Mouse (Mus musculus) stomach, adult 2 months (tissue): ENCODE results near the gene Clock. TPM values are rescaled to one million over a fixed set of nuclear protein-coding genes. Genes with fewer than 3 reads are reported as not detected.

ENCODE experiments used
- polyA plus RNA-seq: library from polyadenylated mRNA; depleted of rRNA; stranded (reverse); fragments of >200 nt; gene quantifications from 2 replicates; pipeline ENCODE4 v1.2.3, GENCODE M21; 2012; rRNA removed

The Clock gene
- polyA plus RNA-seq = 3.5 and 5.4 TPM in 2 replicates

GRCm38 (mm10) chr5:76304452-76305341 lies at the start of gene Clock:
Gene Clock (minus strand): TSS chr5:76304792.

DNA sequence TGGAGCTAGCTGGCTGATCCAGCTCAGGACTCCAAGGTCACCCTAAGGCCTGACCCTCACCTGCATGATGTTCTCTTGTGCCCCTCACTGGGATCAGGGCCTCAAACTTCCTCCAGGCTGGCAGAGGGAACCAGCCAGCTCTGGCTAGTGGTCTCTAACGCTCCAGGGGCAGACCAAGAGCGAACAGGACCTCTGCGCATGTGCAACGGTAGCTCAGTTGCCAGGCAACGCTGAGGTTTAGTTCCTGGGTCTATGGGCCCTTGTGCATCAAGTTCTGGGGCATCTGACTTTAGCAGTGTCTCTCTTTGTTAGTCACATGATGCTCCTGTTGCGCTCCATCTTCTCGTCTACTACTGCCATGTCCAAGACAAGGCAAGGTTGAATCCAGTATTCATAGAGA lies 26.4 kb upstream of the Clock start, which contains the start of gene Pdcl2:
Pdcl2 (minus strand) TSS at position 204 of the 400 bp plus-strand sequence.

DNA sequence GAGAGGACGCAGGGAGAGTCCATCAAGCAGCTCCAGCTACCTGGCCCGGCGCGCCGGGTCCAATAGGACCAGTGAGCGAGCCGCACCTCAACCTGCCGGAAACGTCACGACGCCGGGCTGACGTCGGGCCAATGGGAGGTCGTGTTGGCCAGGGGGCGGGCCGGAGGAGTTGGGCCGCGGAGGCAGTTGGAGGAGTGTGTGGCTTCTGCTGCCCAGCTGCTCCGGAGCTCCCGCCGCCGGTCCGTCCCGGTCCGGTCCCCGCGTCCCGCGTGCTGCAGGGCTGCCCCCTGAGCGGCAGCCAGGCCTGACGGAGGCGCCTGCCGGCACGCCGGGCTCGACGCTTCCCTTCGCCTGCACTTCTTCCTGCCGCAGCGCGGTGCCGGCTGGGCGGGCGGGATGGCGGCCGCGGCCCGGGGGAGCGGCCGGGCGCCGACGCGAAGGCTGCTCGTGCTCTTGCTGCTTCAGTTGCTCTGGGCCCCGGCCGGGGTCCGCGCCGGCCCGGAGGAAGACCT lies 120.8 kb downstream of the Clock start, which contains the start of gene Tmem165:
Tmem165 (plus strand) TSS at position 131 of the 512 bp plus-strand sequence.

Other genes starting within 250 kb of the Clock start
- 51.1 and 161 TPM in 2 replicates for gene Srd5a3, start 164.5 kb downstream of the Clock start, polyA plus RNA-seq
- gene Tmem165, start 120.9 kb downstream of the Clock start, polyA plus RNA-seq = 41.6 and 124 TPM in 2 replicates
- gene Pdcl2, start 26.4 kb upstream of the Clock start, polyA plus RNA-seq = not detected in 2 replicates
- gene Nmu, start 59.0 kb upstream of the Clock start, polyA plus RNA-seq = 12.5 and 27.3 TPM in 2 replicates
- gene Gm7271, start 179.2 kb upstream of the Clock start, polyA plus RNA-seq = not detected in 2 replicates
- gene Exoc1, start 224.5 kb upstream of the Clock start, polyA plus RNA-seq = 4.4 and 6.1 TPM in 2 replicates